Mouse (Mus musculus): ENCODE measurements at regions not wholly inside any gene's neighbourhood (a gene's known extent, or its start where the extent isn't known, plus 50 kb on each side); places are given as distances from the start of the nearest gene placed in this dataset.

- no peak overlapping the region for H3K4me2 ChIP-seq
- no peaks in the 10 kb centered on the region for H3K4me1 ChIP-seq
- no peaks in the 10 kb centered on the region for H3K9me3 ChIP-seq (replicated peaks)
- ATAC-seq (replicated peaks; ENCODE audit: low FRiP score): no peak
- H3K9ac ChIP-seq: no peak overlapping the region
- no peaks in the 10 kb centered on the region for H3K36me3 ChIP-seq
- H3K4me3 ChIP-seq (replicated peaks): no peak overlapping the region
- H3K27ac ChIP-seq: no peak overlapping the region
- WGBS: 89% methylated on average over 3 of the region's 3 CpGs
- H3K27me3 ChIP-seq: no peaks in the 10 kb centered on the region
Observed at GRCm38 (mm10) chrX:117272809-117273208, 258.3 kb downstream of the H2afb1 start.

DNA sequence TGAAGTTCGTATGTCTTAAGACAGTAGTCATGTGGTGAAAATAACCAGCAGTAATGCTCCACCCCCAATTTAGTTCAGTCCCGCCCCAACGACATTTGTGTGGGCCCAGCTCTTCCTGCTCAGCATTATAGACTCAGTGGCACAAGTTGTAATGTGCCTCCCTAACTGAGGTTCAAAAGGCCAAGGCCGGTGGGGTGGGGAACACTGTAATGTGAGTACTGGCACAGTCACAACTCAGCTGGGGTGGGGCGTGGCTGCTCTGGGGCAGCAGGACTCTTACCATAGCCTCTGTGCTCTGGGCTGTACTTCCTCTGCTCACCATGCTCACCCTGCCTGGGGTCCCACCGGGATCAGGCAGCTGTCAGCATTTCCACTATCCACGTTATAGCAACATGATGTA, 283.9 kb downstream of the H2afb1 start:
- Histone ChIP-seq H3K4me1 (no peaks in the 10 kb centered on the region), H3K4me2 (no peak overlapping the region), H3K27me3 (no peaks in the 10 kb centered on the region), H3K36me3 (no peaks in the 10 kb centered on the region), H3K9ac (no peak overlapping the region), H3K27ac (no peak overlapping the region), H3K4me3 (replicated peaks) (no peak overlapping the region), H3K9me3 (replicated peaks) (no peaks in the 10 kb centered on the region)
- 59% methylated on average over 7 of the region's 7 CpGs for WGBS
- peak; percentile 58 for ATAC-seq (replicated peaks; ENCODE audit: low FRiP score)

DNA sequence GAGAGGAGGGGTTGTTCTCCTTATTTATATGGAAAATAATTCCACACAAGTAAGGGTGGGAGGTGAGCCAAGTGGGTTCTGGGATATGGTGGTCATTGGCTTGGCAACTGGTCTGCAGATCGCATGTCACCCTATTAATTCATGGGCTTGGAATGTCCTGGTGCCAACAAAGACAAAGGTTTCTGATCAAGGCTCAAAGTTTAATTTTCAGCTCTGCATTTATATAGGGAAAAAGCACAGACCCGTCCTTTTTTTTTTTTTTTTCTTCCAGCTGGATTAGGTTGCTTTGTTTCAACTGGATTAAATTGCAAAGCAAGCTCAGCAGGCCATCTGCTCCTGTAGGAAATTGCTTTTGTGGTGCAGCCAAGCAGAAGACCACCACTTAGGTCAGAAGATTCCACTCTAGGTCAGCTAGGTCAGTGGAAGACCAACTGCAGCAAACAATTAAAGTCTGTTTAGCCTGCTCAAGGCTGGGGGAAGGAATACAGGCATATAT, 285.2 kb downstream of the H2afb1 start:
- 0 out of 2 replicates have a peak, but pooled peaks have one; percentile 54 for ATAC-seq (replicated peaks; ENCODE audit: low FRiP score)
- Histone ChIP-seq H3K9me3 (replicated peaks) (no peaks in the 10 kb centered on the region), H3K4me3 (replicated peaks) (no peak overlapping the region), H3K27ac (no peak overlapping the region), H3K4me1 (no peaks in the 10 kb centered on the region), H3K9ac (no peak overlapping the region), H3K4me2 (no peak overlapping the region), H3K36me3 (no peaks in the 10 kb centered on the region), H3K27me3 (no peaks in the 10 kb centered on the region)
- 24% methylated on average over 2 of the region's 2 CpGs for WGBS

All from kidney, embryonic 15.5 days (tissue).